Mouse (Mus musculus) kidney, embryonic 14.5 days (tissue): ENCODE measurements around the gene Cd47. TPM values are rescaled to one million over a fixed set of nuclear protein-coding genes. Genes with fewer than 3 reads are reported as not detected.

ENCODE experiments used
- ATAC-seq: fragments of 200-750 bp; cut with Nextera tagmentation; 2 replicates; pipeline ENCODE4 v1.8.0; 2017; ENCODE audit warnings: moderate number of reproducible peaks, mild to moderate bottlenecking, moderate TSS enrichment, moderate library complexity; ENCODE audit not compliant: low FRiP score, low TSS enrichment
- H3K27ac ChIP-seq: fragments of 300-500 bp; sonication (generic); 2 replicates; pipeline ENCODE4 v1.5.1; 2014; ENCODE audit warnings: low read depth, mild to moderate bottlenecking, low read length, moderate library complexity, mixed read lengths
- H3K27me3 ChIP-seq: fragments of 300-500 bp; sonication (generic); 2 replicates; pipeline ENCODE4 v1.6.1; 2014; ENCODE audit warnings: mild to moderate bottlenecking, low read length; ENCODE audit not compliant: control insufficient read depth, insufficient read depth
- H3K36me3 ChIP-seq: fragments of 300-500 bp; sonication (generic); 2 replicates; pipeline ENCODE4 v1.6.1; 2014; ENCODE audit warnings: low read length, mixed read lengths; ENCODE audit not compliant: control insufficient read depth, insufficient read depth
- H3K4me1 ChIP-seq: fragments of 300-500 bp; sonication (generic); 2 replicates; pipeline ENCODE4 v1.6.1; 2014; ENCODE audit warnings: low read length, mixed read lengths; ENCODE audit not compliant: control insufficient read depth, insufficient read depth
- H3K4me2 ChIP-seq: fragments of 300-500 bp; sonication (generic); replicated peaks from 2 replicates; pipeline ENCODE4 v1.6.1; 2014; ENCODE audit warnings: low read depth, mild to moderate bottlenecking, low read length
- H3K4me3 ChIP-seq: fragments of 300-500 bp; sonication (generic); 2 replicates; pipeline ENCODE4 v1.5.1; 2014; ENCODE audit warnings: mild to moderate bottlenecking, low read length
- H3K9ac ChIP-seq: fragments of 300-500 bp; sonication (generic); 2 replicates; pipeline ENCODE4 v1.6.1; 2014; ENCODE audit warnings: low read depth, mild to moderate bottlenecking, low read length, moderate library complexity
- H3K9me3 ChIP-seq: fragments of 300-500 bp; sonication (generic); 2 replicates; pipeline ENCODE4 v1.6.1; 2016; ENCODE audit warnings: low read length; ENCODE audit not compliant: control insufficient read depth
- WGBS: fragments of 180-500 bp; shearing (Covaris S2); extraction: QIAGEN DNeasy Blood & Tissue Kit; methylation state at CpG from one replicate; pipeline ENCODE4 v1.1.7; 2014; 5-methylcytosine and 5-hydroxymethylcytosine counted together
- polyA plus RNA-seq: library from polyadenylated mRNA; unstranded; fragments of >200 nt; fragmentation: Nextera tagmentation; extraction: Ambion mirVana; gene quantifications from 2 replicates; pipeline ENCODE4 v1.2.1, GENCODE M21; 2014

Cd47 gene
- polyA plus RNA-seq, 1 experiment from 2014 or later, result 82.9 TPM

GRCm38 (mm10) chr16:49836634-49837164, 36.4 kb downstream of the Cd47 start:
- Histone ChIP-seq H3K9ac (no peak overlapping the region), H3K9me3 (no peaks in the 10 kb centered on the region), H3K36me3 (no peaks in the 10 kb centered on the region), H3K4me2 (no peak overlapping the region), H3K4me1 (no peaks in the 10 kb centered on the region), H3K27ac (no peak overlapping the region), H3K27me3 (no peaks in the 10 kb centered on the region), H3K4me3 (no peak overlapping the region)
- ATAC-seq, result no peak
- 89% methylated on average over 6 of the region's 6 CpGs for WGBS

- no peaks in the 10 kb centered on the region for H3K36me3 ChIP-seq
- H3K27ac ChIP-seq, result no peak overlapping the region
- ATAC-seq, result no peak
- no peak overlapping the region for H3K4me2 ChIP-seq
- 89% methylated on average over 6 of the region's 6 CpGs for WGBS
- H3K4me1 ChIP-seq, result no peaks in the 10 kb centered on the region
- H3K27me3 ChIP-seq, result no peaks in the 10 kb centered on the region
- no peaks in the 10 kb centered on the region for H3K9me3 ChIP-seq
- H3K9ac ChIP-seq, result no peak overlapping the region
- no peak overlapping the region for H3K4me3 ChIP-seq
These were observed 38.6 kb downstream of the Cd47 start for GRCm38 (mm10) chr16:49838923-49839322.

GRCm38 (mm10) chr16:49839681-49840535, 39.6 kb downstream of the Cd47 start:
- no peak overlapping the region for H3K9ac ChIP-seq
- no peaks in the 10 kb centered on the region for H3K27me3 ChIP-seq
- ATAC-seq, result peak; percentile 68; the same call in 1 of the 2 replicates
- H3K27ac ChIP-seq, result no peak overlapping the region
- no peaks in the 10 kb centered on the region for H3K36me3 ChIP-seq
- no peak overlapping the region for H3K4me3 ChIP-seq
- no peak overlapping the region for H3K4me2 ChIP-seq
- no peaks in the 10 kb centered on the region for H3K9me3 ChIP-seq
- no peaks in the 10 kb centered on the region for H3K4me1 ChIP-seq
- WGBS, result 52% methylated on average over 15 of the region's 15 CpGs

GRCm38 (mm10) chr16:49843723-49844122, 43.4 kb downstream of the Cd47 start:
- Histone ChIP-seq H3K9me3 (no peaks in the 10 kb centered on the region), H3K27me3 (no peaks in the 10 kb centered on the region), H3K4me1 (no peaks in the 10 kb centered on the region), H3K9ac (no peak overlapping the region), H3K27ac (no peak overlapping the region), H3K4me2 (no peak overlapping the region), H3K36me3 (no peaks in the 10 kb centered on the region), H3K4me3 (no peak overlapping the region)
- 68% methylated on average over 1 of the region's 1 CpGs for WGBS
- ATAC-seq, result no peak

- 87% methylated on average over 5 of the region's 5 CpGs for WGBS
- Histone ChIP-seq H3K9ac (no peak overlapping the region), H3K27ac (no peak overlapping the region), H3K4me2 (no peak overlapping the region), H3K4me1 (no peaks in the 10 kb centered on the region), H3K27me3 (no peaks in the 10 kb centered on the region), H3K9me3 (no peaks in the 10 kb centered on the region), H3K4me3 (no peak overlapping the region), H3K36me3 (no peaks in the 10 kb centered on the region)
- ATAC-seq, result no peak
These were observed 47.1 kb downstream of the Cd47 start for GRCm38 (mm10) chr16:49847224-49848003.

- H3K4me2 ChIP-seq, result no peak overlapping the region
- no peak for ATAC-seq
- no peaks in the 10 kb centered on the region for H3K9me3 ChIP-seq
- no peak overlapping the region for H3K4me3 ChIP-seq
- H3K27me3 ChIP-seq, result no peaks in the 10 kb centered on the region
- H3K27ac ChIP-seq, result no peak overlapping the region
- WGBS, result 82% methylated on average over 1 of the region's 1 CpGs
- H3K9ac ChIP-seq, result no peak overlapping the region
- H3K4me1 ChIP-seq, result no peaks in the 10 kb centered on the region
- no peaks in the 10 kb centered on the region for H3K36me3 ChIP-seq
These were observed 48.3 kb downstream of the Cd47 start for GRCm38 (mm10) chr16:49848651-49849050.

GRCm38 (mm10) chr16:49852940-49853339, 52.6 kb downstream of the Cd47 start:
- Histone ChIP-seq H3K4me3 (no peak overlapping the region), H3K4me1 (peaks cover 5% of the 10 kb centered on the region; the same call in 1 of the 2 replicates), H3K36me3 (no peaks in the 10 kb centered on the region), H3K9me3 (no peaks in the 10 kb centered on the region), H3K4me2 (no peak overlapping the region), H3K27me3 (no peaks in the 10 kb centered on the region), H3K27ac (no peak overlapping the region), H3K9ac (no peak overlapping the region)
- no peak for ATAC-seq
- WGBS, result 90% methylated on average over 3 of the region's 3 CpGs

GRCm38 (mm10) chr16:49853633-49854032, 53.3 kb downstream of the Cd47 start:
- ATAC-seq, result no peak
- H3K4me3 ChIP-seq, result no peak overlapping the region
- H3K9me3 ChIP-seq, result no peaks in the 10 kb centered on the region
- peaks cover 12% of the 10 kb centered on the region; the same call in 1 of the 2 replicates for H3K4me1 ChIP-seq
- H3K36me3 ChIP-seq, result no peaks in the 10 kb centered on the region
- H3K27me3 ChIP-seq, result no peaks in the 10 kb centered on the region
- H3K27ac ChIP-seq, result no peak overlapping the region
- H3K9ac ChIP-seq, result no peak overlapping the region
- 92% methylated on average over 6 of the region's 6 CpGs for WGBS
- H3K4me2 ChIP-seq, result no peak overlapping the region
